Mouse (Mus musculus) olfactory bulb, adult 2 months (tissue): ENCODE results near the gene Dusp22. TPM values are rescaled to one million over a fixed set of nuclear protein-coding genes. Genes with fewer than 3 reads are reported as not detected.

Source experiments
- H3K27ac ChIP-seq: fragments of 200-500 bp; 2 replicates; pipeline ENCODE4 v1.5.1; 2012; ENCODE audit warnings: low read depth, low read length; ENCODE audit not compliant: insufficient read depth
- H3K4me1 ChIP-seq: fragments of 200-500 bp; 2 replicates; pipeline ENCODE4 v1.6.1; 2012; ENCODE audit warnings: low read length; ENCODE audit not compliant: control insufficient read depth, insufficient read depth
- H3K4me3 ChIP-seq: fragments of 200-500 bp; 2 replicates; pipeline ENCODE4 v1.5.1; 2012; ENCODE audit warnings: mild to moderate bottlenecking, low read depth, low read length, moderate library complexity; ENCODE audit not compliant: insufficient read depth
- CTCF ChIP-seq: fragments of 200-500 bp; IDR thresholded peaks from 2 replicates; pipeline ENCODE4 v1.5.1; 2012; ENCODE audit warnings: low read depth, mild to moderate bottlenecking, low read length, moderate library complexity; ENCODE audit not compliant: insufficient read depth
- POLR2A ChIP-seq: fragments of 200-500 bp; IDR thresholded peaks from 2 replicates; pipeline ENCODE4 v1.6.1; 2012; ENCODE audit warnings: mild to moderate bottlenecking, low read depth, low read length, moderate library complexity; ENCODE audit not compliant: insufficient read depth
- whole genome bisulfite sequencing: fragments of 180-500 bp; shearing (Covaris S2); methylation state at CpG from one replicate; pipeline ENCODE4 v1.1.7; 2018; 5-methylcytosine and 5-hydroxymethylcytosine counted together
- polyA plus RNA-seq: library from polyadenylated mRNA; stranded (reverse); fragments of >200 nt; gene quantifications from 2 replicates; pipeline ENCODE4 v1.2.4, GENCODE M21; 2012; ENCODE audit warnings: low replicate concordance; ENCODE audit not compliant: missing spikeins, insufficient read depth, insufficient read length

Dusp22 gene
- polyA plus RNA-seq, 1 experiment, result not detected

- Histone ChIP-seq H3K4me3 (no peak overlapping the region), H3K4me1 (0 out of 2 replicates have a peak, but pooled peaks cover 2% of the 10 kb centered on the region), H3K27ac (no peak overlapping the region)
- 56% methylated on average over 2 of the region's 2 CpGs for WGBS
- TF ChIP-seq POLR2A, result no peak
Observed at GRCm38 (mm10) chr13:30685957-30686356, 26.2 kb downstream of the Dusp22 start.

DNA sequence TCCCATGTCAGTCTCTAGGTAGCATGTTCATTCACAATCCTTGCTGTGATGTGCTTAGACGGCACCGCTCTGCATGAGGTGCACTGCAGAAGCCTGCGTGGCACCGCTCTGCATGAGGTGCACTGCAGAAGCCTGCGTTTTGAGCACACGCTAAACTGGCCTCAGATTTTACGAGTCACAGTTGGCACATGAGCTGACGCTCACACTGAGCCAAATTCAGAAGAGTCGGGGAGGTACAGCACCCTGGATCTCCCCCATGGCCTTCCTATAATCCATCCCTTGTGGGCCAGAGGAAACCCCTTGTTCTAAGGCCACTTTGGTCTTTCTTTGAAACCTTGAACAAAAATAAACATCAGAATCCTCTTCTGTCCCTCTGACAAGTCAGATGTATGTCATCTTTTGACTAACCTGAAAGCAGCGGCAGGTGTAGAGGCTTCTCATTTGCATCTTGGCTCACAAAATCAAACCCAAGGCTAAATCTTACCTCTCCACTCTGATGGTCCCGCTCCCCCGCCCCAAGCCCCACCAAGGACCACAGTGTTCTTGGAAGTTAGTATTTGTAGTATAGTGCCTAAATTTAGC, 28.3 kb downstream of the Dusp22 start:
- TF ChIP-seq POLR2A (no peak), CTCF (no peak)
- H3K4me3 ChIP-seq, result no peak overlapping the region
- WGBS, result 87% methylated on average over 12 of the region's 12 CpGs
- no peak overlapping the region for H3K27ac ChIP-seq
- peaks cover 4% of the 10 kb centered on the region; the same call in 1 of the 2 replicates for H3K4me1 ChIP-seq

GRCm38 (mm10) chr13:30689475-30689874, 29.7 kb downstream of the Dusp22 start:
- Histone ChIP-seq H3K4me1 (peaks cover 4% of the 10 kb centered on the region; the same call in 1 of the 2 replicates), H3K27ac (no peak overlapping the region), H3K4me3 (no peak overlapping the region)
- WGBS, result 88% methylated on average over 5 of the region's 5 CpGs
- no peak for TF ChIP-seq CTCF
- TF ChIP-seq POLR2A, result no peak

GRCm38 (mm10) chr13:30691441-30692292, 31.9 kb downstream of the Dusp22 start:
- H3K4me3 ChIP-seq, result no peak overlapping the region
- H3K4me1 ChIP-seq, result peaks cover 3% of the 10 kb centered on the region; the same call in 1 of the 2 replicates
- 69% methylated on average over 9 of the region's 9 CpGs for WGBS
- H3K27ac ChIP-seq, result no peak overlapping the region
- no peak for TF ChIP-seq CTCF
- no peak for TF ChIP-seq POLR2A

DNA sequence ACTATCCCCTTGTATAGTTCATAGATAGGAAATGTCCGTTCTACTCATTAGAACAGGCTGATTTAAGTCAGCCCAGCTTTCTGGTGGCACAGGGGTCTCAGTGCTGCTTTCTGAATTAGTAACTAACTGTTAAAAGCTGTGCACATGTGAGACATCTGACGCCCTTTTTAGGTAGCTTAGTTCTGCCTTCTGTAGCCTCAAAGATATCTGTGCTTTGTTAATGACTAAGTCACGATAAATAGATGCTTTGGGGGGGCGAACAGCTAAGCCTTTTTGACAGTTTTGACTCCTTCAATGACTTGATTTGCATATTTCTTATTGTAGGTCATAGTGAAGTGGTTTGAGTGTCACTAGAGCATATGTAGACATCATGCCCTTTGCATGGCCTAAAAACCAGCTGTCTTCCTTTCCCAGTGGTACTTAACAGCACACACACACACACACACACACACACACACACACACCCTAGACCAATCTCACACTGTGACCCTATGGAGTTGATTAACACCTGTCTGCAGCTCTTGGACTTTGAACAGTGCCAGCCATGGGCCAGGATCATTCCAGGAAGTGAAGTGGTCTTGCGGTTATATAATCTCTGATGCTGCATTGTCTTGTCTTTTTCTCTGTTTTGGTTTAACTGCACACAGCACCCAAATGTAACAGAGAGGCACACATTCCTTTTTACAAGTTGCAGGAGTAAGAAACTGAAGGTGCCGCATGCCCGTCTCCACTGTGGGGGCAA, 33.0 kb downstream of the Dusp22 start:
- Histone ChIP-seq H3K27ac (no peak overlapping the region), H3K4me3 (no peak overlapping the region), H3K4me1 (peaks cover 3% of the 10 kb centered on the region; the same call in 1 of the 2 replicates)
- WGBS, result 81% methylated on average over 7 of the region's 7 CpGs
- no peak for TF ChIP-seq POLR2A
- no peak for TF ChIP-seq CTCF

DNA sequence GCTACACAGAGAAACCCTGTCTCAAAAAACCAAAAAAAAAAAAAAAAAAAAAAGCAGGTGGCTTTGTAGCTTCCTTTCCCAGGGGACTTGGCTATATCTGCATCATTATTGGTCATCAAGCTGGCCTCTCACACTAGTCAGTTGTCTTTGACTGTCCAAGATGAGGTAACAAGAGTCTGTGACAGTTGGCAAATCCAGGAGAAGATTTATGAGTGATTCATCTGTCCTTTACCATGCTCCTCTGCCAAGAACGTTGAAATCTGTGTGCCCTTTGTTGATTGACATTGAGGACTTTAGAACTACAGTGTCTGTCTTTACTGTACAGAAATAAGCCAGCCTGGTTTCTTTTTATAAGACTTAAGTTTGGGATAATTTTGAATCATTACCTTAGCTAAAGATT, 35.4 kb downstream of the Dusp22 start:
- Histone ChIP-seq H3K4me3 (no peak overlapping the region), H3K27ac (no peak overlapping the region), H3K4me1 (peaks cover 3% of the 10 kb centered on the region; the same call in 1 of the 2 replicates)
- no peak for TF ChIP-seq CTCF
- no peak for TF ChIP-seq POLR2A
- 53% methylated on average over 1 of the region's 1 CpGs for WGBS

DNA sequence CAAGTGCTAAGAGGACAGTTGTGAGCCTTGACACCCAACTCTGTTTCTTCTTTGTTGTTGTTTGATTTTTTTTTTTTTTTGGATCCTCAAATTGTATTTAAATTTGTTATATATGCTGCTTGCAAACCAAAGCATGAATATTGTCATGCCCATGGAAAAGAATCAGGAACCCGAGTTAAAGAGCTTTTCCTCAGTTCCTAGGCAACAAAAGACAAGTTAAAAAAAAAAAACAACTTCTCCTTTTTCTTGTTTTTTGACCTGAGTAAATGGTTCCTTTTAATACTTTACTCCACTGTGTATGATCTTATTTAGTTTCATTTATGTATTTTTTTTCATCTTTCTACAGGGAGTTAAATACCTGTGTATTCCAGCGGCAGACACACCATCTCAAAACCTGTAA, 36.1 kb downstream of the Dusp22 start:
- no peak overlapping the region for H3K27ac ChIP-seq
- TF ChIP-seq CTCF (no peak), POLR2A (no peak)
- H3K4me3 ChIP-seq, result no peak overlapping the region
- peaks cover 3% of the 10 kb centered on the region; the same call in 1 of the 2 replicates for H3K4me1 ChIP-seq
- WGBS, result 66% methylated on average over 2 of the region's 2 CpGs

GRCm38 (mm10) chr13:30697880-30698279, 38.1 kb downstream of the Dusp22 start:
- Histone ChIP-seq H3K4me3 (no peak overlapping the region), H3K4me1 (no peaks in the 10 kb centered on the region), H3K27ac (no peak overlapping the region)
- 95% methylated on average over 5 of the region's 5 CpGs for WGBS
- TF ChIP-seq CTCF (no peak), POLR2A (no peak)

- Histone ChIP-seq H3K4me1 (no peaks in the 10 kb centered on the region), H3K27ac (no peak overlapping the region), H3K4me3 (no peak overlapping the region)
- WGBS, result 93% methylated on average over 5 of the region's 5 CpGs
- TF ChIP-seq POLR2A (no peak), CTCF (no peak)
Observed at GRCm38 (mm10) chr13:30702695-30703094, 42.9 kb downstream of the Dusp22 start.
